Mouse (Mus musculus): ENCODE data around the gene Alad. TPM values are rescaled to one million over a fixed set of nuclear protein-coding genes. Genes with fewer than 3 reads are reported as not detected.

Alad gene
- polyA plus RNA-seq, 1 experiment from 2014 or later = 114 TPM

GRCm38 (mm10) chr4:62533729-62534128 lies 14.0 kb upstream of the Alad start:
- no peaks in the 10 kb centered on the region for H3K27me3 ChIP-seq (ENCODE audit: insufficient read depth, poor library complexity, severe bottlenecking)
- 84% methylated on average over 6 of the region's 6 CpGs for WGBS
- H3K9me3 ChIP-seq = no peaks in the 10 kb centered on the region
- H3K27ac ChIP-seq = no peak overlapping the region
- peaks cover 4% of the 10 kb centered on the region; the same call in 1 of the 2 replicates for H3K4me1 ChIP-seq (replicated peaks)
- H3K4me3 ChIP-seq = no peak overlapping the region
- H3K36me3 ChIP-seq = no peaks in the 10 kb centered on the region
- no peak for DNase-seq (ENCODE audit: low spot score)

- H3K4me1 ChIP-seq (replicated peaks) = peaks cover 19% of the 10 kb centered on the region
- no peak overlapping the region for H3K4me3 ChIP-seq
- no peaks in the 10 kb centered on the region for H3K9me3 ChIP-seq
- 86% methylated on average over 4 of the region's 4 CpGs for WGBS
- peaks cover 11% of the 10 kb centered on the region for H3K36me3 ChIP-seq
- DNase-seq (ENCODE audit: low spot score) = no peak
- H3K27me3 ChIP-seq (ENCODE audit: insufficient read depth, poor library complexity, severe bottlenecking) = no peaks in the 10 kb centered on the region
- H3K27ac ChIP-seq = no peak overlapping the region
Measured at GRCm38 (mm10) chr4:62527655-62528054, 7.9 kb upstream of the Alad start.

GRCm38 (mm10) chr4:62526256-62526655 lies 6.5 kb upstream of the Alad start:
- no peak overlapping the region for H3K27ac ChIP-seq
- 69% methylated on average over 2 of the region's 2 CpGs for WGBS
- no peaks in the 10 kb centered on the region for H3K9me3 ChIP-seq
- no peak overlapping the region for H3K4me3 ChIP-seq
- H3K4me1 ChIP-seq (replicated peaks) = peaks cover 19% of the 10 kb centered on the region
- H3K36me3 ChIP-seq = peaks cover 17% of the 10 kb centered on the region
- H3K27me3 ChIP-seq (ENCODE audit: insufficient read depth, poor library complexity, severe bottlenecking) = no peaks in the 10 kb centered on the region
- DNase-seq (ENCODE audit: low spot score) = no peak

GRCm38 (mm10) chr4:62525489-62525811 lies 5.7 kb upstream of the Alad start:
- 2% methylated on average over 10 of the region's 10 CpGs for WGBS
- H3K4me3 ChIP-seq = peak overlapping the region; percentile 77
- no peak for DNase-seq (ENCODE audit: low spot score)
- no peaks in the 10 kb centered on the region for H3K27me3 ChIP-seq (ENCODE audit: insufficient read depth, poor library complexity, severe bottlenecking)
- peak overlapping the region; percentile 96 for H3K27ac ChIP-seq
- peaks cover 17% of the 10 kb centered on the region for H3K36me3 ChIP-seq
- H3K9me3 ChIP-seq = no peaks in the 10 kb centered on the region
- peaks cover 17% of the 10 kb centered on the region for H3K4me1 ChIP-seq (replicated peaks)

GRCm38 (mm10) chr4:62524651-62525488 lies 5.2 kb upstream of the Alad start, which contains the start of the genes Pole3 and 4933430I17Rik:
Pole3 (minus strand) TSS chr4:62525068.
4933430I17Rik (plus strand) TSS chr4:62525369.
- peak within 1 kb of the TSS; percentile 96 for H3K27ac ChIP-seq
- H3K4me1 ChIP-seq (replicated peaks) = peaks cover 19% of the 10 kb centered on the region
- peak; percentile 98 for DNase-seq (ENCODE audit: low spot score)
- H3K36me3 ChIP-seq = peaks cover 17% of the 10 kb centered on the region
- H3K27me3 ChIP-seq (ENCODE audit: insufficient read depth, poor library complexity, severe bottlenecking) = no peaks in the 10 kb centered on the region
- peak within 1 kb of the TSS; percentile 77 for H3K4me3 ChIP-seq
- no peaks in the 10 kb centered on the region for H3K9me3 ChIP-seq
- WGBS = under 1% methylated on average over 59 of the region's 59 CpGs

GRCm38 (mm10) chr4:62520892-62521400 lies 1.2 kb upstream of the Alad start:
- peaks cover 17% of the 10 kb centered on the region for H3K36me3 ChIP-seq
- no peak overlapping the region for H3K27ac ChIP-seq
- DNase-seq (ENCODE audit: low spot score) = no peak
- peaks cover 47% of the 10 kb centered on the region for H3K4me1 ChIP-seq (replicated peaks)
- WGBS = 90% methylated on average over 2 of the region's 2 CpGs
- no peak overlapping the region for H3K4me3 ChIP-seq
- no peaks in the 10 kb centered on the region for H3K27me3 ChIP-seq (ENCODE audit: insufficient read depth, poor library complexity, severe bottlenecking)
- H3K9me3 ChIP-seq = no peaks in the 10 kb centered on the region

GRCm38 (mm10) chr4:62519122-62519848 lies 433 bp downstream of the Alad start:
- 3% methylated on average over 26 of the region's 26 CpGs for WGBS
- H3K36me3 ChIP-seq = peaks cover 17% of the 10 kb centered on the region
- no peaks in the 10 kb centered on the region for H3K9me3 ChIP-seq
- DNase-seq (ENCODE audit: low spot score) = no peak
- peak overlapping the region; percentile 92 for H3K27ac ChIP-seq
- H3K4me1 ChIP-seq (replicated peaks) = peaks cover 52% of the 10 kb centered on the region
- H3K4me3 ChIP-seq = peak overlapping the region; percentile 77
- no peaks in the 10 kb centered on the region for H3K27me3 ChIP-seq (ENCODE audit: insufficient read depth, poor library complexity, severe bottlenecking)

- Histone ChIP-seq H3K27me3 (ENCODE audit: insufficient read depth, poor library complexity, severe bottlenecking) (no peaks in the 10 kb centered on the region), H3K36me3 (peaks cover 22% of the 10 kb centered on the region), H3K4me3 (peak overlapping the region; percentile 77), H3K4me1 (replicated peaks) (peaks cover 48% of the 10 kb centered on the region), H3K9me3 (no peaks in the 10 kb centered on the region), H3K27ac (peak overlapping the region; percentile 92)
- peak; percentile 16 for DNase-seq (ENCODE audit: low spot score)
- 59% methylated on average over 13 of the region's 13 CpGs for WGBS
Measured at GRCm38 (mm10) chr4:62518416-62519121, 1.1 kb downstream of the Alad start.

GRCm38 (mm10) chr4:62517538-62518415 lies 1.9 kb downstream of the Alad start:
- no peak for DNase-seq (ENCODE audit: low spot score)
- peak overlapping the region; percentile 77; the same call in 1 of the 2 replicates for H3K4me3 ChIP-seq
- no peaks in the 10 kb centered on the region for H3K27me3 ChIP-seq (ENCODE audit: insufficient read depth, poor library complexity, severe bottlenecking)
- H3K36me3 ChIP-seq = peaks cover 22% of the 10 kb centered on the region
- H3K4me1 ChIP-seq (replicated peaks) = peaks cover 44% of the 10 kb centered on the region
- H3K9me3 ChIP-seq = no peaks in the 10 kb centered on the region
- H3K27ac ChIP-seq = no peak overlapping the region
- WGBS = 87% methylated on average over 10 of the region's 10 CpGs

- no peaks in the 10 kb centered on the region for H3K9me3 ChIP-seq
- DNase-seq (ENCODE audit: low spot score) = no peak
- no peak overlapping the region for H3K27ac ChIP-seq
- no peaks in the 10 kb centered on the region for H3K27me3 ChIP-seq (ENCODE audit: insufficient read depth, poor library complexity, severe bottlenecking)
- peaks cover 44% of the 10 kb centered on the region for H3K4me1 ChIP-seq (replicated peaks)
- peaks cover 22% of the 10 kb centered on the region for H3K36me3 ChIP-seq
- no peak overlapping the region for H3K4me3 ChIP-seq
- whole genome bisulfite sequencing = 92% methylated on average over 8 of the region's 8 CpGs
Measured at GRCm38 (mm10) chr4:62517046-62517445, 2.7 kb downstream of the Alad start.

- peak overlapping the region; percentile 77 for H3K27ac ChIP-seq
Measured at GRCm38 (mm10) chr4:62516579-62516978, 3.1 kb downstream of the Alad start.

GRCm38 (mm10) chr4:62516079-62516478 lies 3.6 kb downstream of the Alad start:
- H3K4me3 ChIP-seq = peak overlapping the region; percentile 32

More at GRCm38 (mm10) chr4:62516579-62516978, 3.1 kb downstream of the Alad start:
- Histone ChIP-seq H3K27me3 (ENCODE audit: insufficient read depth, poor library complexity, severe bottlenecking) (no peaks in the 10 kb centered on the region), H3K9me3 (no peaks in the 10 kb centered on the region), H3K4me1 (replicated peaks) (peaks cover 44% of the 10 kb centered on the region), H3K36me3 (peaks cover 26% of the 10 kb centered on the region), H3K4me3 (no peak overlapping the region; the same call in 1 of the 2 replicates)
- no peak for DNase-seq (ENCODE audit: low spot score)
- 88% methylated on average over 1 of the region's 1 CpGs for WGBS

More at GRCm38 (mm10) chr4:62516079-62516478, 3.6 kb downstream of the Alad start:
- Histone ChIP-seq H3K36me3 (peaks cover 31% of the 10 kb centered on the region), H3K27ac (peak overlapping the region; percentile 77), H3K27me3 (ENCODE audit: insufficient read depth, poor library complexity, severe bottlenecking) (no peaks in the 10 kb centered on the region), H3K4me1 (replicated peaks) (peaks cover 44% of the 10 kb centered on the region), H3K9me3 (no peaks in the 10 kb centered on the region)
- DNase-seq (ENCODE audit: low spot score) = no peak
- whole genome bisulfite sequencing = 32% methylated on average over 2 of the region's 2 CpGs

Data from hindbrain, embryonic 10.5 days (tissue).